Mouse (Mus musculus) spleen, adult 2 months (tissue): ENCODE data around the gene Gpi1. TPM values are rescaled to one million over a fixed set of nuclear protein-coding genes. Genes with fewer than 3 reads are reported as not detected.

Experiments
- DNase-seq, 2 experiments: peaks; one replicate each; pipeline versions ENCODE4 v3.0.0 to v3.0.0-alpha.2; 2012 to 2021; ENCODE audit warnings: low spot score in 2 of 2, low read depth in 1 of 2
- H3K27ac ChIP-seq: fragments of 200-500 bp; 2 replicates; pipeline ENCODE4 v1.5.1; 2012; ENCODE audit warnings: low read length, inconsistent platforms; ENCODE audit not compliant: insufficient read depth
- H3K27me3 ChIP-seq: fragments of 200-500 bp; 2 replicates; pipeline ENCODE4 v1.6.1; 2012; ENCODE audit warnings: mild to moderate bottlenecking, moderate library complexity, low read length, inconsistent platforms; ENCODE audit not compliant: control insufficient read depth, insufficient read depth
- H3K36me3 ChIP-seq: fragments of 200-500 bp; 2 replicates; pipeline ENCODE4 v1.6.1; 2012; ENCODE audit warnings: mild to moderate bottlenecking, low read length, inconsistent platforms; ENCODE audit not compliant: control insufficient read depth, insufficient read depth
- H3K4me1 ChIP-seq: fragments of 200-500 bp; 2 replicates; pipeline ENCODE4 v1.6.1; 2011; ENCODE audit warnings: inconsistent platforms; ENCODE audit not compliant: control insufficient read depth, insufficient read depth, insufficient read length
- H3K4me3 ChIP-seq: fragments of 200-500 bp; 2 replicates; pipeline ENCODE4 v1.5.1; 2011; ENCODE audit warnings: mild to moderate bottlenecking, inconsistent platforms; ENCODE audit not compliant: insufficient read depth, insufficient read length; ENCODE audit errors: extremely low read depth
- CTCF ChIP-seq: fragments of 200-500 bp; IDR thresholded peaks from 2 replicates; pipeline ENCODE4 v1.5.1; 2011; ENCODE audit warnings: mild to moderate bottlenecking, inconsistent platforms; ENCODE audit not compliant: insufficient read depth, insufficient read length, insufficient replicate concordance; ENCODE audit errors: extremely low read depth
- POLR2A ChIP-seq: fragments of 200-500 bp; IDR thresholded peaks from 2 replicates; pipeline ENCODE4 v1.6.1; 2011; ENCODE audit warnings: low read depth, low read length, inconsistent platforms
- WGBS: fragments of 180-500 bp; shearing (Covaris S2); methylation state at CpG from one replicate; pipeline ENCODE4 v1.1.7; 2018; 5-methylcytosine and 5-hydroxymethylcytosine counted together
- polyA plus RNA-seq: library from polyadenylated mRNA; depleted of rRNA; stranded (reverse); fragments of >200 nt; gene quantifications from 2 replicates; pipeline ENCODE4 v1.2.3, GENCODE M21; 2012

Gene Gpi1
- polyA plus RNA-seq, 1 experiment = 116 TPM

DNA sequence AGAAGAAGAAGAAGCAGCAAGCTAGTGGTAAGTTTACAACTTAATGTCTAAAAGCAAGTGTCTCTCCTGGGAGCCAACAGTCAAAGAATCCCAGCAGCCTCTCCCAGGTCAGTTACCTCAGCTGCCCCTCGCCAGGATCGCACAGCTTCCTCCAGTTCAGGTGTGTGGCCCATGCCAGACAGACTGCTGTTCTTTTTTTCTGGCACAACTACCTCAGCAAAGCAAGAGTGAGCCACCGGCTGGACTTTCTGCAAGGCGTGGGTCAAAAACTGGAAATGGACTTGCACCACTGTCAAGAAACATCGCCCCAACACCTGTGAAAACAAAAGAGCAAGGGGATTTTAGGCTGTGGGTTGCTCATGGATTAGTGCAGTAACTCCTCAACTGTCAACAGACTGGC lies 33.3 kb upstream of the Gpi1 start:
- Histone ChIP-seq H3K4me3 (no peak overlapping the region), H3K27ac (no peak overlapping the region), H3K27me3 (no peaks in the 10 kb centered on the region), H3K4me1 (0 out of 2 replicates have a peak, but pooled peaks cover 2% of the 10 kb centered on the region), H3K36me3 (peaks cover 11% of the 10 kb centered on the region)
- WGBS = 95% methylated on average over 5 of the region's 5 CpGs
- DNase-seq = no peak
- no peak for TF ChIP-seq CTCF
- no peak for TF ChIP-seq POLR2A

DNA sequence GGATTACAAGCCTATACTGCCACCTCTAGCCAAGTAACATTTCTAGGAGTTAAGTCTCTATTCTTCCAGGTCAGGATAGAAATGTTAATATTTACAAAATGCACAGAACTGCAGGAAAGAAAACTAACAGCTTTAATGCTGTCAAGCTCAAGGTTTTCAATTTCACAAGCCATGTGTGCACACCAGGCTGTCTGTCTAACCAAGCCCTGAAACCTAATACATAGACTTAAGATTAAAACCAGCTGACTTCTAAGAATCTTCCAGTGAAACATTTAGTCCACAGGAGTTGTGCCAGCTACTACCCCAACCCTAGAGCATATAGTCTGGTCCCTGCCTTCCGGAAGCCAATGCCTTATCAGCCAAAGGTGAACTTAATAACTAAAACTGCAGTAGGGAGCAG lies 28.3 kb upstream of the Gpi1 start:
- no peak for TF ChIP-seq POLR2A
- no peak for TF ChIP-seq CTCF
- H3K4me3 ChIP-seq = no peak overlapping the region
- H3K27ac ChIP-seq = no peak overlapping the region
- no peak for DNase-seq
- WGBS = 98% methylated on average over 1 of the region's 1 CpGs
- H3K36me3 ChIP-seq = peaks cover 30% of the 10 kb centered on the region
- no peaks in the 10 kb centered on the region for H3K27me3 ChIP-seq
- no peaks in the 10 kb centered on the region for H3K4me1 ChIP-seq

DNA sequence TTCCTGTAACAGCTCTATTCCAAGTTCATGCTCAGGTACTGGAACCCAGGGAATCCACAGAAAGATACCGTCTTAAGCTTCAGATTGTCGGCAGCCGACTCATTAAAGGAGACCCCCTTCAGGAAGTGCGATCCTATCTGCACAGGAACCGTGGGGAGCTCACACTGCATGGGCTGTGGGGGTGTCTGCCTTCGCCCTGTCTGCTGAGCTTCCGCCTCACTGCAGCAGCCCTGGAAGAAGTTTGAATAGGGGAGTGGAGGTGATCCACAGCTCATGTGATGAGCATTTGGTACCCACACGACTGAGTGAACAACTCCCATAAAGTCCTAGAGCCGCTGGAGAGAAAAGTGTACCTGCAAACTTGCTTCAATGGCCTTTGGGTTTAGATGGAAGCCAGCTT lies 27.1 kb upstream of the Gpi1 start:
- 92% methylated on average over 9 of the region's 9 CpGs for WGBS
- H3K27ac ChIP-seq = no peak overlapping the region
- H3K4me1 ChIP-seq = no peaks in the 10 kb centered on the region
- no peaks in the 10 kb centered on the region for H3K27me3 ChIP-seq
- DNase-seq = no peak
- TF ChIP-seq POLR2A (no peak), CTCF (no peak)
- peaks cover 27% of the 10 kb centered on the region for H3K36me3 ChIP-seq
- no peak overlapping the region for H3K4me3 ChIP-seq

DNA sequence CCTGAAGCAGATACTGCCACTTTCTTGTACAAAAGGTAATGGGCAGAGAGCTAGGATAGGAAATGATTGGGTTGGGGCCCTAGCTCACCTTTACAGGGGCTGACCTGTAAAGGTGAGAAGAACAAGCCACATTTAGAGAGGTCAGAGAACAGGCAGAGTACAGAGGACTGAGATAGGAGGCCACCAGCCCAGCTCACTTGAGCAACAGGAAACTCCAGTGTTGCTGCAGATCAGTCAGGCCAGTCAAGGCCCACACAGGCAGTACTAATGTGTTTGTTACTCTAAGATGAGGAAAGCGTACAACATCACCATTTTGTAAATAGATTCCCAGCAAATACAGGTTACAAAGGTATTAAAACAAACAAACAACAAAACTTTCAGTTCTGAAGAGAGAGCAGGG lies 25.8 kb upstream of the Gpi1 start:
- DNase-seq = no peak
- H3K27me3 ChIP-seq = no peaks in the 10 kb centered on the region
- TF ChIP-seq POLR2A (no peak), CTCF (no peak)
- H3K4me3 ChIP-seq = no peak overlapping the region
- WGBS = 90% methylated on average over 1 of the region's 1 CpGs
- no peak overlapping the region for H3K27ac ChIP-seq
- no peaks in the 10 kb centered on the region for H3K4me1 ChIP-seq
- peaks cover 26% of the 10 kb centered on the region for H3K36me3 ChIP-seq

DNA sequence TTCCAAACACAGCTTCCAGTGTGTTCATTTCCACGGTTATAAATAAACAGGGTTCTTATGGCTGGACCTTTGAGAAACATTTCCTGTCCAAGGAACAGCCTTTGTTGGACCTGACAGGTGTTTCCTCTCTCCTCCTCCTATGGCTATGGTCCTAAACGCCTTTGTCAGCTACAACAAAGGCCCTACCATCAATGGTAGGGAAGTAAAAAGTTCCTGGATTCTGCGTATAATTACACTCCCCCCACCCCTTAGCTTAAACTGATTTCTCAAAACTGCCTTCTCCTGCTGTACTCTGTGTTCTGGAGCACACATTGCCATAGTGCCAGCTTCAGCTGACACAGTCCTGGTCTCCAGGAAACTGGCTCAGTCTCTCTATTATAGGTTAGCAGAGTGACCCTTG lies 25.0 kb upstream of the Gpi1 start:
- Histone ChIP-seq H3K27me3 (no peaks in the 10 kb centered on the region), H3K27ac (no peak overlapping the region), H3K4me1 (no peaks in the 10 kb centered on the region), H3K36me3 (peaks cover 26% of the 10 kb centered on the region), H3K4me3 (no peak overlapping the region)
- TF ChIP-seq CTCF (no peak), POLR2A (no peak)
- 35% methylated on average over 3 of the region's 3 CpGs for WGBS
- no peak for DNase-seq

DNA sequence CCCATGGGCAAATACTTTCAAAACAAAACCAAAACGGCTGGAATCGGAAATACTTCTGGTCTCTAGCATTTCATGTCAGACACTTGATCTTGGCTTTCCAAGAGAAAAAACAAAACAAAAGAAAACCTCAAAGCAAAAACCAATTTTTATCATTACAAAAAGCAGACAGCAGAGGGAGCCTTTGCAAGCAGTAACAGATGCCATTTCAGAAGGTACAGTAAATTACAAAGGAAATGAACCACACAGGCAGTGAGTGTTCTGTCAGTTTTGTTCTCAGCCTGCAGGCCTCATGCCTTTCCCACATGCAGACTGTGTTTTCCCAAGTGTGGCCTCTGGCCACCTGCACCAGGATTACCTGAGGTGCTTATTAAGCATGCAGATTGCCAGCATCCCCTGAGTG lies 21.9 kb upstream of the Gpi1 start:
- no peak for DNase-seq

DNA sequence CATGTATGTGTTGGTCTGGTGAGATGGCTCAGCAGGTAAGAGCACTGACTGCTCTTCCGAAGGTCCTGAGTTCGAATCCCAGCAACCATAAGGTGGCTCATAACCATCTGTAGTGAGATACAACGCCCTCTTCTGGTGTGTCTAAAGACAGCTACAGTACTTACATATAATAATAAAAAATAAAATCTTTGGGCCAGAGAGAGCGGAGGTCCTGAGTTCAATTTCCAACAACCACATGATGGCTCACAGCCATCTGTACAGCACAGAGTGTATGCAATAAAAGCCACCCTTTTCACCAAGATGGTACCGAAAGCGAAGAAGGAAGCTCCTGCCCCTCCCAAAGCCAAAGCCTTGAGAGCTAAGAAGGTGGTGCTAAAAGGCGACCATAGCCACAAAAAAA lies 20.6 kb upstream of the Gpi1 start, which contains the start of gene Gm6096:
Gm6096 (plus strand) TSS at position 301 of the 400 bp plus-strand sequence.
- WGBS = 92% methylated on average over 7 of the region's 7 CpGs
- no peak for DNase-seq
- Histone ChIP-seq H3K27me3 (no peaks in the 10 kb centered on the region), H3K27ac (no peak within 1 kb of the TSS), H3K4me1 (no peaks in the 10 kb centered on the region), H3K36me3 (peaks cover 23% of the 10 kb centered on the region), H3K4me3 (no peak within 1 kb of the TSS)
- TF ChIP-seq CTCF (no peak), POLR2A (no peak)

More for the DNA sequence above, 21.9 kb upstream of the Gpi1 start:
- TF ChIP-seq POLR2A (no peak), CTCF (no peak)
- Histone ChIP-seq H3K4me3 (no peak overlapping the region), H3K4me1 (no peaks in the 10 kb centered on the region), H3K36me3 (peaks cover 23% of the 10 kb centered on the region), H3K27ac (no peak overlapping the region), H3K27me3 (no peaks in the 10 kb centered on the region)
- WGBS = 53% methylated on average over 2 of the region's 2 CpGs
